Mouse (Mus musculus) brain, embryonic 18.5 days (tissue): ENCODE measurements around the gene Mettl23.
A peak's percentile ranks its signal among the peaks of the same experiment; 100 is the strongest.

Source experiments
- DNase-seq: peaks from one replicate; pipeline ENCODE4 v3.0.0-alpha.2; 2012; ENCODE audit warnings: low read depth, low spot score

Mettl23 gene

GRCm38 (mm10) chr11:116843261-116844233 is at the start of gene Mettl23, which contains the start of gene Jmjd6:
TSS of gene Mettl23 (plus strand) at chr11:116843278.
TSS of gene Jmjd6 (minus strand) at chr11:116843449.
- DNase-seq, result peak; percentile 94

- DNase-seq, result no peak
Measured at GRCm38 (mm10) chr11:116799364-116799763, 43.7 kb upstream of the Mettl23 start.

- DNase-seq, result no peak
Measured at GRCm38 (mm10) chr11:116801106-116801505, 42.0 kb upstream of the Mettl23 start.

- no peak for DNase-seq
Measured at GRCm38 (mm10) chr11:116802709-116803108, 40.4 kb upstream of the Mettl23 start.

- no peak for DNase-seq
Measured at GRCm38 (mm10) chr11:116806136-116807071, 36.7 kb upstream of the Mettl23 start.

- DNase-seq, result no peak
Measured at GRCm38 (mm10) chr11:116807116-116807515, 36.0 kb upstream of the Mettl23 start.

- no peak for DNase-seq
Measured at GRCm38 (mm10) chr11:116807526-116807925, 35.6 kb upstream of the Mettl23 start.

- DNase-seq, result peak; percentile 42
Measured at GRCm38 (mm10) chr11:116807938-116808606, 35.0 kb upstream of the Mettl23 start.

GRCm38 (mm10) chr11:116808811-116809395 is 34.2 kb upstream of the Mettl23 start:
- DNase-seq, result no peak

- no peak for DNase-seq
Measured at GRCm38 (mm10) chr11:116809520-116809919, 33.6 kb upstream of the Mettl23 start.

- DNase-seq, result peak; percentile 52
Measured at GRCm38 (mm10) chr11:116810528-116810927, 32.5 kb upstream of the Mettl23 start.

GRCm38 (mm10) chr11:116810983-116811901 is 31.8 kb upstream of the Mettl23 start:
- peak; percentile 82 for DNase-seq

GRCm38 (mm10) chr11:116812793-116813529 is 30.1 kb upstream of the Mettl23 start:
- no peak for DNase-seq

GRCm38 (mm10) chr11:116813610-116814009 is 29.5 kb upstream of the Mettl23 start:
- DNase-seq, result no peak

- DNase-seq, result peak; percentile 16
Measured at GRCm38 (mm10) chr11:116814076-116814883, 28.8 kb upstream of the Mettl23 start.

GRCm38 (mm10) chr11:116814884-116815415 is 28.1 kb upstream of the Mettl23 start:
- DNase-seq, result no peak

GRCm38 (mm10) chr11:116816769-116817168 is 26.3 kb upstream of the Mettl23 start:
- no peak for DNase-seq

GRCm38 (mm10) chr11:116817567-116817966 is 25.5 kb upstream of the Mettl23 start:
- no peak for DNase-seq
